Mouse (Mus musculus): Measurements from ENCODE around the gene F11. TPM values are rescaled to one million over a fixed set of nuclear protein-coding genes. Genes with fewer than 3 reads are reported as not detected.

The F11 gene
- polyA plus RNA-seq, 1 experiment from 2014 or later: not detected

- no peak for ATAC-seq (ENCODE audit: low FRiP score, low read depth)
Observed at GRCm38 (mm10) chr8:45238282-45238681, 23.5 kb downstream of the F11 start.

GRCm38 (mm10) chr8:45236164-45236912 lies 25.5 kb downstream of the F11 start:
- H3K27me3 ChIP-seq: no peaks in the 10 kb centered on the region

More at GRCm38 (mm10) chr8:45238282-45238681, 23.5 kb downstream of the F11 start:
- Histone ChIP-seq H3K4me2 (replicated peaks) (no peak overlapping the region), H3K9ac (replicated peaks) (no peak overlapping the region), H3K4me3 (no peak overlapping the region), H3K4me1 (peaks cover 3% of the 10 kb centered on the region; the same call in 1 of the 2 replicates), H3K9me3 (no peaks in the 10 kb centered on the region), H3K27me3 (no peaks in the 10 kb centered on the region), H3K36me3 (no peaks in the 10 kb centered on the region), H3K27ac (replicated peaks) (no peak overlapping the region)
- WGBS: 28% methylated on average over 3 of the region's 3 CpGs

GRCm38 (mm10) chr8:45235228-45235627 lies 26.6 kb downstream of the F11 start:
- no peak for ATAC-seq (ENCODE audit: low FRiP score, low read depth)
- H3K9ac ChIP-seq (replicated peaks): no peak overlapping the region
- 90% methylated on average over 6 of the region's 6 CpGs for WGBS
- no peaks in the 10 kb centered on the region for H3K9me3 ChIP-seq
- H3K27me3 ChIP-seq: no peaks in the 10 kb centered on the region
- H3K4me2 ChIP-seq (replicated peaks): no peak overlapping the region
- H3K27ac ChIP-seq (replicated peaks): no peak overlapping the region
- no peaks in the 10 kb centered on the region for H3K36me3 ChIP-seq
- H3K4me1 ChIP-seq: peaks cover 9% of the 10 kb centered on the region; the same call in 1 of the 2 replicates
- H3K4me3 ChIP-seq: no peak overlapping the region

More at GRCm38 (mm10) chr8:45236164-45236912, 25.5 kb downstream of the F11 start:
- ATAC-seq (ENCODE audit: low FRiP score, low read depth): peak; percentile 77
- H3K4me3 ChIP-seq: no peak overlapping the region
- no peaks in the 10 kb centered on the region for H3K9me3 ChIP-seq
- 23% methylated on average over 14 of the region's 14 CpGs for WGBS
- H3K9ac ChIP-seq (replicated peaks): no peak overlapping the region
- no peaks in the 10 kb centered on the region for H3K36me3 ChIP-seq
- H3K4me2 ChIP-seq (replicated peaks): peak overlapping the region; percentile 34
- peaks cover 9% of the 10 kb centered on the region; the same call in 1 of the 2 replicates for H3K4me1 ChIP-seq
- H3K27ac ChIP-seq (replicated peaks): no peak overlapping the region

GRCm38 (mm10) chr8:45233256-45233655 lies 28.6 kb downstream of the F11 start:
- Histone ChIP-seq H3K27ac (replicated peaks) (no peak overlapping the region), H3K27me3 (no peaks in the 10 kb centered on the region), H3K9ac (replicated peaks) (no peak overlapping the region), H3K4me2 (replicated peaks) (no peak overlapping the region), H3K4me3 (no peak overlapping the region), H3K4me1 (peaks cover 9% of the 10 kb centered on the region; the same call in 1 of the 2 replicates), H3K9me3 (no peaks in the 10 kb centered on the region), H3K36me3 (no peaks in the 10 kb centered on the region)
- no peak for ATAC-seq (ENCODE audit: low FRiP score, low read depth)
- 65% methylated on average over 3 of the region's 3 CpGs for WGBS

GRCm38 (mm10) chr8:45202476-45202875 lies 59.4 kb downstream of the F11 start:
- 66% methylated on average over 6 of the region's 6 CpGs for WGBS
- H3K27ac ChIP-seq (replicated peaks): no peak overlapping the region
- H3K9ac ChIP-seq (replicated peaks): no peak overlapping the region
- no peaks in the 10 kb centered on the region for H3K4me1 ChIP-seq
- H3K9me3 ChIP-seq: no peaks in the 10 kb centered on the region
- no peak overlapping the region for H3K4me3 ChIP-seq
- ATAC-seq (ENCODE audit: low FRiP score, low read depth): no peak
- no peaks in the 10 kb centered on the region for H3K36me3 ChIP-seq
- H3K4me2 ChIP-seq (replicated peaks): no peak overlapping the region
- no peaks in the 10 kb centered on the region for H3K27me3 ChIP-seq

GRCm38 (mm10) chr8:45201605-45202004 lies 60.2 kb downstream of the F11 start:
- Histone ChIP-seq H3K27me3 (no peaks in the 10 kb centered on the region), H3K36me3 (no peaks in the 10 kb centered on the region), H3K4me3 (no peak overlapping the region), H3K9me3 (no peaks in the 10 kb centered on the region), H3K4me1 (no peaks in the 10 kb centered on the region), H3K9ac (replicated peaks) (no peak overlapping the region), H3K4me2 (replicated peaks) (no peak overlapping the region), H3K27ac (replicated peaks) (no peak overlapping the region)
- no peak for ATAC-seq (ENCODE audit: low FRiP score, low read depth)
- WGBS: 89% methylated on average over 5 of the region's 5 CpGs

- no peaks in the 10 kb centered on the region for H3K4me1 ChIP-seq
- no peaks in the 10 kb centered on the region for H3K36me3 ChIP-seq
- no peak for ATAC-seq (ENCODE audit: low FRiP score, low read depth)
- WGBS: 86% methylated on average over 5 of the region's 5 CpGs
- no peak overlapping the region for H3K4me2 ChIP-seq (replicated peaks)
- H3K9me3 ChIP-seq: no peaks in the 10 kb centered on the region
- no peaks in the 10 kb centered on the region for H3K27me3 ChIP-seq
- H3K4me3 ChIP-seq: no peak overlapping the region
- H3K27ac ChIP-seq (replicated peaks): no peak overlapping the region
- H3K9ac ChIP-seq (replicated peaks): no peak overlapping the region
Observed at GRCm38 (mm10) chr8:45197294-45197693, 64.5 kb downstream of the F11 start.

- H3K9ac ChIP-seq (replicated peaks): no peak overlapping the region
Observed at GRCm38 (mm10) chr8:45195954-45196526, 65.8 kb downstream of the F11 start.

More at GRCm38 (mm10) chr8:45195954-45196526, 65.8 kb downstream of the F11 start:
- no peaks in the 10 kb centered on the region for H3K27me3 ChIP-seq
- no peak for ATAC-seq (ENCODE audit: low FRiP score, low read depth)
- no peak overlapping the region for H3K4me3 ChIP-seq
- H3K9me3 ChIP-seq: no peaks in the 10 kb centered on the region
- no peak overlapping the region for H3K4me2 ChIP-seq (replicated peaks)
- no peak overlapping the region for H3K27ac ChIP-seq (replicated peaks)
- no peaks in the 10 kb centered on the region for H3K4me1 ChIP-seq
- no peaks in the 10 kb centered on the region for H3K36me3 ChIP-seq
- 65% methylated on average over 8 of the region's 8 CpGs for WGBS

Other genes with a start within 250 kb of the F11 start
- gene Mtnr1a, start 192.9 kb downstream of the F11 start, polyA plus RNA-seq (2016; fragmentation: Nextera tagmentation; extraction: Ambion mirVana): 0.11 and 0.38 TPM in 2 replicates
- not detected in 2 replicates for gene Klkb1, start 32.8 kb upstream of the F11 start, polyA plus RNA-seq (2016; fragmentation: Nextera tagmentation; extraction: Ambion mirVana)
- not detected in 2 replicates for gene Gm45753, start 46.4 kb upstream of the F11 start, polyA plus RNA-seq (2016; fragmentation: Nextera tagmentation; extraction: Ambion mirVana)
- gene Cyp4v3, start 71.2 kb upstream of the F11 start, polyA plus RNA-seq (2016; fragmentation: Nextera tagmentation; extraction: Ambion mirVana): 1.8 and 2.0 TPM in 2 replicates
- gene Fam149a, start 120.3 kb upstream of the F11 start, polyA plus RNA-seq (2016; fragmentation: Nextera tagmentation; extraction: Ambion mirVana): 7.3 and 8.9 TPM in 2 replicates
- 1.1 and 1.2 TPM in 2 replicates for gene Tlr3, start 149.0 kb upstream of the F11 start, polyA plus RNA-seq (2016; fragmentation: Nextera tagmentation; extraction: Ambion mirVana)
- gene Sorbs2, start 245.8 kb upstream of the F11 start, polyA plus RNA-seq (2016; fragmentation: Nextera tagmentation; extraction: Ambion mirVana): 83.2 and 87.5 TPM in 2 replicates

Measured in midbrain, embryonic 12.5 days (tissue).